Mouse (Mus musculus): ENCODE results near the gene Atp1b2.

DNA sequence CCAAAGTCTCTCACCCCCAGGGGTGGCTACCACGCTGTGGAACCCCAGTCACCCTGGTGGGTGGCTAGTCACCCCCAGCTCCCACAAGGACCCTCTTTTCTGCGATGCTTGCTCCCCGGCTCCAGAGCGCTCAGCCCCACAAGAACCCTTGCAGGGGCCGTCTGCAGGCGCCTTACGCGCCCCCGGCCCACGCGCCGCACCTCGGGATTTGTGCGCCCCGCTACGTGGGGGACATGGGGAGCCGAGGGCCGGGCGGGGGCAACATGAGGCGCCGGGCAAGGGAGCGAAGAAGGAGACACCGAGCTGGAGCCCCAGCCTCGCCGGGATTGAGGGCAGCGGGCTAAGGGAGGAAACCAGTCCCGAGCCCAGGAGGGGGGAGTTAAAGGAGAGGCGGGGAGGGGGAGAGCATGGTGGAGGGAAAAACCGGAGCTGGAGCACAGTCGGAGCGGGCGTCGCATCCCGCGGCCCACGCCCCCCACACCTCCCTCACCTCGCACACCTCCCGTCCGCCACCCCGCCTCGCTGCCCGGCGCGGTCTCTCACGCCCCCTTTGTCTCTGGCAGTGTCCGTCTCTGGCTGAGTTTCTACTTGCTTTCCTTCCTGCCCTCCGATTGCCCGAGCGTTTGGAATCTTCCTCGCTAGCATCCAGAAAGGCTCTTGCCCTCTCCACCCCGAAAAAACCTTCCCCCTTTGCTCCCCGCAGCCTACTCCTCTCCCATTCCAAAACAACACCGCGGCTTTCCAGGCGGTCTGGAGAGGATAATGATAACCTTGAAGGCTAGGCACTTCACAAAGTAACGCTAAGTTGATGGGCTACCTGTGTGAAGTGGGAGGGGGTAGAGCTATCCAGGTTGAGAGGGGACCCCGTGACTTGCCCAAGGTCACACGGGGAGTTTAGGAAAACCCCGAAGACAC is 45.6 kb downstream of the Atp1b2 start, which contains the start of gene Efnb3:
- TF ChIP-seq POLR2A (IDR thresholded peaks at IDR 0.05; ENCODE audit: control insufficient read depth, low read depth, low read length) (no peak), CTCF (IDR thresholded peaks at IDR 0.05; ENCODE audit: control insufficient read depth, insufficient read depth, insufficient replicate concordance, low read depth, low read length) (no peak)

Data from testis, adult 2 months (tissue).